Mouse (Mus musculus) CH12F3 (cell line): ENCODE measurements around the gene Ctss.

Experiments
- in situ Hi-C: fragments of 300-500 bp; cut with MboI; formaldehyde crosslinking; loops from 2 replicates; pipeline ENCODE4 v1.14.3; 2020; ENCODE audit warnings: low sequenced_read_pairs

The Ctss gene

DNA sequence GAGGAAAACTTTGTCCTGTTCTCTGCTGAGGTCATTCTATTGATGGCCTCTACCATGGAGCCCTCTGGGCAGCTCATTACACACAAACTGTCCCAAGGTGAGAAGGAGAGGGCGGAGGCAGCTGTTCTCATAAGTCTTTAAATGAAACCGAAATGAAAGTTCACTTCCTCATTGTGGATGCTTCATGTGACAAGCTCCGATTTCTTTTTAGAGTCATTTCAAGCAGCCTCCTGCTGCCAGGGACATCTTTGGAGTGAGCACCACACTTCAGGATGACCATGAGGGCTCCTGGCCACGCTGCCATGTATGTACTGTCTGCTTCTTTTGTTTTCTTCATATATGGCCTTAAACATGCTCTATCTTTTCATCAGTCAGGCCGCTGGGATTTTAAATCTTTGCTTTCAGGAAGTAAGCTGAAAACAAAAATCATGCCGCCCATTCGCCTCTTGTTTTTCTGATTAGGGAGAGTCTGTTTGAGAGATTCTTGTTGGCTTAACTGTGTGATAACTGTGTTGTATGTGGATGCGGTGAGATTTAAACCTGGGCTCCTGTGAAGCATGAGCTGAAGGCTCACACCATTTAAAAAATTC lies at the start of gene Ctss:
Gene Ctss (plus strand): TSS at position 165 of the 590 bp plus-strand sequence.
- in situ Hi-C loops: no loop called here

DNA sequence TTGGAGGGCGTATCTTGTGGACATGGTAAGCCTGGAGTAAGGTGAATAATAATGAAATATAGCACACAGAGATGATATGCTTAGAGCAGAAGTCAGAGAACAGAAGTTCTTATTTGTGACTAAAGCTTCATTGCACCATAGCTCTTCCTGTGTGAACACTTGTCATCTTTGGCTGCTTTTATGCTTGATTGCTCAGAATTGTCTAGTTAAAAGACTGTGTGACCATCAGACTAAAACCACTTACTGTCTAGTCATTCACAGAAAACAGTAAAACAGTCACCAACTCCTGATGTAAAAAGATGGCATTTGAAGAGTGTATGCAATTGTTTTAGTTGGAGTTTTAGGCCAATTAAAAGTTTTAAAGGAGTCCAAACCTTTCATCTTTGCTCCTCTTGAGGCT lies 47.6 kb upstream of the Ctss start:
- in situ Hi-C loops: no loop called here

DNA sequence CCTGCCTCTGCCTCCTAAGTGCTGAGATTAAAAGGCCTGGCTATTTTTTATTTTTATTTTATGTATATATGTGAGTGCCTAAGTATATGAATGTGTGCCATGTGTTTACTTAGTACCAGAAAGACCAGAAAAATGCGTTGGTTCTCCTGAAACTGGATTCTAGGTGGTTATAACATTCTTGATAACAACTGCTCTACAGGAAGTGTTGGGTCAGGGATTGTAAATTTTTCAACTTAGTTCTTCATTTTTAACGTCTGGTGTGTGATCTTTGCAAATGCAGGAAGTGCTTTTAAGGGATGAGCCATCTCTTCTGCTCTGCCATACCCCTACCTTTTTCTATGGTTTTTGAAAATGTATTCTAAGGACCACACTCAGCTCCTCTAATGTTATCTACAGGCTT lies 40.2 kb upstream of the Ctss start:
- in situ Hi-C loops: no loop called here

DNA sequence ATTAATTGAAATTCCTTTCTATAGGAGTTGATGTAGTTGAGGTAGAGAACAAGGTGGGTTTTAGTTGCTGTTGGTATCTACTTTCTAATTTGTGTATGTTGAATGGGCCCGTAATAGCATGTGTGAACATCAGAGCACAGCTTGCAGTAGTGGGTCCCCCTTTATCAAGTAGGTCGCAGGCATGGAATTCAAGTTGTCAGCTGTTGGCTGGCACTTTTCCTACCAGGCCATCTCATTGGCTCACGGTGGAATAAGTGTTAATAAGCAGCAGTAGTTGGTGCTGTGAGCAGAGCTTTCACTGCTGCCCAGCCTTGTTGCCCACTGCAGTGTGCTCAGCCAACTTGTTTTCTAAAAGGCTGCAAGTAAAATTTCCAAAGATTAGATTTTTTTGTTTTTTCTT lies 37.9 kb upstream of the Ctss start:
- in situ Hi-C loops: no loop called here

DNA sequence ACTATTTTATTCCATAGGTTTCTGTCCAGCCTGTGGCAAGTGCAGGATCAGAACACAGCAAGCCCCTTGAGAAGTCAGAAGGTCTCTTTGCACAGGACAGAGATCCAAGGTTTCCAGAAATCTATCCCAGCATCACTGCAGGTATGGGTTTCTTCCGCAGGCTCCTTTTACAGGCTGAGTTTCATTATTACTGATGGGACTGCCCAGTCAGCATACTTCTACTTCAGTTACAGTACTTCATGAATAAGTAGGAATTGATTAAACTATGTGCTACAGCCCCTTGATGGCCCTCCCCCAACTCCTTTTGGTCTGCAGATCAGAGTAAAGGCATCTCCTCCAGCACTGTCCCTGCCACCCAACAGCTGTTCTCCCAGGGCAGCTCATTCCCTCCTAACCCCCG lies 36.3 kb upstream of the Ctss start:
- in situ Hi-C loops: no loop called here

DNA sequence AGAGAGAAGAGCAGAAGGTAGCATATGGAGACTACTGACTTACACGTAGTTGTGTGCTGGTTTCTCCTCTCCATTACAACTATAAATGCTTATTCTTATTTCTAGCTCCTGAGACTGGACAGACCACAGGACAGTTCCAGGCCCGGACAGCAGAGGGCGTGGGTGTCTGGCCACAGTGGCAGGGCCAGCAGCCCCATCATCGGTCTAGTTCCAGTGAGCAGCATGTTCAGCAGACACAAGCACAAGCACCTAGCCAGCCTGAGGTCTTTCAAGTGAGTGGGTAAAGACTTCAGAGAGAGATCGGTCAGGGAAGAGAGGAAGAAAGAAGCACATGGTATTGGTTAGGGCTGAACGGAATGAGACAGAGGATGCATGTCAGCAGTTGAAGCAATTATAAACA lies 32.2 kb upstream of the Ctss start:
- in situ Hi-C loops: no loop called here

DNA sequence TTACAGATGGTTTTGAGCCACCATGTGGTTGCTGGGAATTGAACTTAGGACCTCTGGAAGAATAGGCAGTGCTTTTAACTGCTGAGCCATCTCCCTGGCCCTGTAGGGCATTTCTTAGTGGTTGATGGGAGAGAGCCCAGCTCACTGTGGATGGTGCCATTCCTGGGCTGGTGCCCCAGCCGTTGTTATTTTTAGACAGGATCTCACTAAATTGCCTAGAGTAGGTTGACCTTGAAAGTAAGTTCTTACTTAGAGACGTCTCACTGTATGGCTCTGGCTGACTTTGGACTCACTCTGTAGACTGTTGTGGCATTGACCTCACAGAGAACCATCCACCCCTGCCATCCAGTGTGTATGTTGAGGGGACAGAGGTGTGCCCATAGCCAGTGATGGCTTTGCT lies 28.4 kb upstream of the Ctss start:
- in situ Hi-C loops: no loop called here

DNA sequence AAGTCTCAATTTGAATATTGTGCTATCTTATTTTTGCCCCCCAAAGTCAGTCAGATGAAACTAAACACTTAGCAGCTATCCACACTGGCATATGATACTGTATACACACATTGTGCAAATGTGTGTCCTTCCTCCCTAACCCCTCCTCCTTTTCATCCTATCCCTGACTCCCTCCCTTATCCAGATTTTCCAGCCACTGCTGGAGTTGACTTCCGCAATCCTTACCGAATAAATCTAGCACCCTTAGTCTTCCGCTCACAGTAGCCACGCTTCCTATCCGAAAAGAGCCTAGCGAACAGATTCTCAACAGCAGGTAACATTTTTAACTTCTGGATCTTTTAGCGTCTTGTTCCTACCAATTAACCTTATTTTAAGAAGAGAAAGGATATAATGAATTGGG lies 27.6 kb upstream of the Ctss start, which contains the start of gene Ctsk:
Gene Ctsk (plus strand): TSS at position 233 of the 400 bp plus-strand sequence.
- in situ Hi-C loops: no loop called here

DNA sequence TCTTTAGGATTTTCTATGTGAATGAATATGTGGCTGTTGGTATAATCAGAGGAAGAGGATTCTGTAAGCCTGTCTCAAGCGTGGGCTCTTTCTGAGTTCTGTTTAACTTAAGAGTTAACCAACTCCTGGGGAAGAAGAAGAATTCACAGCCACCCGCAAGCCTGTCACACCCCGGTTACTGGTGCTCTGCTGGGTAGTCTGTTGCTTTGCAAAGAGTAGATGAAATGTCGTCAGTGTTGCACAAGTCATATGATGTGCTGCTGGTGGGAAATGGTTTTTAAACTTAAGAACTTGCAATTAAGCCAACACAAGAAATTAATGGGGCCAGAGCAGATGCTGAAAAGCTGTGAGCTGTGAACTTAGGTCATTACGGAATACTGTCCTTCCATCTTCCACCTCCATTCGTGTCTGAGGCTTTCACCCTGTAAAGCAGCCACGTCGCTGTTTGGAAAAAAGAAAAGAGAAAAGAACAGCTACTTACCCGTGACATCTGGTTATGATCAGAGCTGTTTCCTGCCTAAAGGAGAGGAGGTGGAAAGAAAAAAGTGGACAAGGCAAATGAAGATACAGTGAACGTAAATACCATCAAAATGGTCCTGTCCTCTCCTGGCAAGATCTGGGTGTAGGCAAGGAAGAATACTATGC lies 27.0 kb upstream of the Ctss start:
- in situ Hi-C loops: no loop called here

DNA sequence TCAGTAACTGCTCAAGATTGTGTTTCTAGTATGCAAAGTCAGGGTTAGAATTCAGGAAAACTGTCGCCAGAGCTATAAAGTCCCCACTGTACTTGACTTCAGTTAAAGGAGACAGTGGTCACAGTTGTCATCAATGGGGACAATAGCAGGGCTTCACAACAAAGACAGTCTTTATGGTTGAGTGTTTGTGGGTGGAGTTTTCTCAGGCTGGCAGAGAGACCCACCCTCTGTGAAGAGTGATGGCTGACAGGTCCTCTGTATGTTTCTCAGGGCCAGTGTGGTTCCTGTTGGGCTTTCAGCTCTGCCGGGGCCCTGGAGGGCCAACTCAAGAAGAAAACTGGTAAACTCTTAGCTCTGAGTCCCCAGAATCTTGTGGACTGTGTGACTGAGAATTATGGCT lies 24.3 kb upstream of the Ctss start:
- in situ Hi-C loops: no loop called here

DNA sequence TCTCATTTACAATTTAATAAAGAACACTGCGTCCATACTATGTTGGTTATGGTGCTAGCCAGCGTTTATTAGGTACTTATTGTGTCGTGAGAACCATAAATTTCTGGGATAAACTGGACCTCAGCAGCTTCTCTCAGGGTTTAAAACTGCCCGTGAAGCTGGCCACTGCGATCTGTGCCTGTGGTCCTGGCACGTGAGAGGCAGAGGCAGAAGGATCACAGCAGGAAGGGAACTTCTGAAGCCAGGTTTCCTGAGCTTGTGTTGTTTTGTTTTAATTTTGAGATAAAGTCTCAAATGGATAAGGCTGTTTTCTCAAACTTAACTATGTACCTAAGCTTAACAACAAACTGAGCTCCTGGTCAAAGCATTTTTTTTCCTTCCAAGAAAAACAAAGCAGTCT lies 17.2 kb upstream of the Ctss start:
- in situ Hi-C loops: no loop called here

DNA sequence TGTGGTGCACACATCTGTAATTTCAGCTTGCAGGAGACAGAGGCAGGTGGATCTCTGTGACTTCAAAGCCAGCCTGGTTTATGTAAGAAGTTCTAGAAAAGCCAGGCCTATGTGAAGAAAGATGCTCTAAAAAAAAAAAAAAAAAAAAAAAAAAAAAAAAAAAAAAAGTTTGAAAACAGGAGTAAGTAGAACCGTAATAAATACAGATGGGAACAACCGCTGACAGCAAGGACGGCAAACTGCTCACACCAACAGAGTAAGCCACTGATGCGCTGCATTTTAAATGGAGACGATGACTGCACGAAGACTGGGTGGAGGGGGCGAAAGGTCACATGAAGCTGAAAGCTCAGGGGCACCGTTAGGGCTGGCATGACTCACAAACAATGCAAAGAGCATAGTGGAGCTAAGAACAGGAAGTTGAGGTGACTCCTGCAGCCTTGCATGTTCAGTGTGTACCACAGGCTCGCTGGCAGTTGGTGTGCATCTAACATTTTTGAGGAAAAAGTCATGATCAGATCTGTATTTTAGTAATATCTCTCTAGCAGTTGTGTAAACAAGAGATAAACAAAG lies 14.9 kb upstream of the Ctss start:
- in situ Hi-C loops: no loop called here

DNA sequence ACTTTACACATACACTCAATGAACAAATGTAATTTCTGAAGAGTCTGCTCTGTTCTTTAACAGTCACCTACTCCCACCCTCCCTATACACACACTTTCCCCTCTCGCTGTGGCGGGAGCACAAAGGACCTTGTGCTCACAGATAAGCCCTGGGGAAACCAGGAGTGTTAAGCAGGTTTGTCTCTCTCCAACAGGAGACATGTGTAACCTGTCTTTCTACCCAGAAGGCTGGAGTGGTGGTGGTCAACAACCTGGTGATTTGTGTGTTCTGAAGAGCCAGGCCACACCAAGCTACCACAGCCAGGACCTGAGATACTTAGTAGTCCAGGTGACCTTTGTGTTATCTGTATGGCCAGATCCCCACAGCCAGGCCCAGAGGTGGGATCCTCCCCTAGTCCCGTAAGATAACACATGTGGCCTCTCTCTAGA lies 10.0 kb upstream of the Ctss start:
- in situ Hi-C loops: no loop called here

DNA sequence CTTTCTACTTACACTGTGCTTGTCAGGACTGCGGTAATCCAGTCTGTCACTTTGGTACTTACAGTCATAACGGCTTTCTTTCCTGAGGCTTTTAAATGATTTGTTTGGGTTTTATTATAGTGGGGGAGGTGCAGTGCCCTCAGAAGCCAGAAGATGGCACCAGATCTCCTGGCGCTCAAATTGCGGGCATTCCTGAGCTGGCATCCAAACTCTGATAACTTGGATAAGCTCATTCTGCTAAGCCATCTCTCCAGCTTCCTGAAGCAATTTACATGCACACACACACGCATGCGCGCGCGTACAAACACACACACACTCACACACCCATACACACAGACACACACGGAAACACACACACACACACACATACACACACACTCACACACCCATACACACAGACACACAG lies 9.1 kb upstream of the Ctss start:
- in situ Hi-C loops: no loop called here

DNA sequence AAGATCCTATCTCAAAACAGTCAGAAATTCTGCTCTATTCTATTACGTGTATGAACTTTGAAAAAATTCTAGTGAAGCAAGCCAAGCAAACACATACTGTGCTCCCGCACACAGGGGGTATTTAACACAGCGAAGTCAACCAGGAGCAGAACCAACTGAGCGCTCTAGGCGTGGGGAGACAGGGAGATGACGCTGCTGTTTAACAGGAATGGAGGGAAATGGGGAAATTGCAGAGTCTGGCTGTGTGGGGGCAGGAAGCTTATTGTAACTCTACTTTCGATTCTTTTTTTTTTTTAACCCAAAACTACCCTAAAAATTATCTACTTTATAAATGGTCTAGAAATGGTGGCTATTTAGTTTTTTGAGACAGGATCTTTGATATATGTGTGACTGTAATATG lies 7.7 kb upstream of the Ctss start:
- in situ Hi-C loops: no loop called here

DNA sequence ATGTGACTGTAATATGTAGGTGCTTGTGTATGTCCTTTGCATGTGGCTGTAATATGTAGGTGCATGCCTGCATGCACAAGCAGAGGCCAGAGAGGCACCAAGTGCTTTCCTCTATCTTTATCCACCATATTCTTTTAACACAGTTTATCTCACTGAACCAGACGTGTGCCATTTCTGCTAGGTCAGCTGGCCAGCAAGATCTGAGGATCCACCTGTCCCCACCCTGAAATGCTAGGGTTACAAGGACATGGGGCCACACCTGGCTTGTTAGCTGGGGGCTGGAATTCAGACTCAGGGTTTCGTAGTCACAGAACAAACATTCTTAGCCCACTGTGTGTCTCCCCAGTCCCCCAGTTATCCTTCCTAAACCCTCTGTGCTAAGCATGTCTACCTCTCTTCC lies 7.3 kb upstream of the Ctss start:
- in situ Hi-C loops: no loop called here

DNA sequence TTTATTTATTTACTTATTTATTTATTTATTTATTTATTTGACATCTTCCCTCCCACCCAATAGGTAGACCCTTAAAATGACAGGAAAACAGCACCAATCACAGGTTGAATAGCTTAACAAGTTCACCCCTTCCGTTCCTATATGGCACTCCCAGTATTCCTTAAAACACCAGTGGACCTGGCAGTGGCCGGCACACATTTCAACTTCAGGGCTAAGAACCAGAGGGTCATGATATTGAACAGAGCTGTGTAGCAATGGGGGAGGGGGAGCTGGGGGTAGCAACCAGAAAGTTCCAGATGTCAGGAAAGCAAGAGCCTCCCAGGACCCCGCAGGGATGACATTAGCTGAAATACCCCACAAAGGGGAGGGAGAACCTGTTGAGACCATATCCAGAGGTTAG lies 6.5 kb upstream of the Ctss start:
- in situ Hi-C loops: no loop called here

DNA sequence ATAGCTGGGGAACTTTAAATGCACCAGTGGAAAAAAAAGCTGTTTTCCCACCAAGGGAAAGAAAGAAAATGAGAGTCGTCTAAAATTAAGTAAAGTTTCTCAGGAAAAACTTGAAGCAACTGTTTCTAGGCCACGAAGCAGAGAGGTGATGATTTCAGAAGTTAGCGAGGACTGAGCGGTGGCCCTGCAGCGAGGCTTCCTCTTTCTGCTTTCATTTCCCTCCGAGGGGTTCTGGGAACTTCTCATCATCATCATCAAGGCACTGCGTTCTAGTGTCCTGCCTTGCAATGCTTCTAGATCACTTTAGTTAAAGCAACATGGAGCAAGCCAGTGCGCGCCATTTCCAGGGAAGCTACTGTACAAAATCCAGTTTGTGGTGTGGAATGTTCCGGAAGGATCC lies 5.4 kb upstream of the Ctss start:
- in situ Hi-C loops: no loop called here

DNA sequence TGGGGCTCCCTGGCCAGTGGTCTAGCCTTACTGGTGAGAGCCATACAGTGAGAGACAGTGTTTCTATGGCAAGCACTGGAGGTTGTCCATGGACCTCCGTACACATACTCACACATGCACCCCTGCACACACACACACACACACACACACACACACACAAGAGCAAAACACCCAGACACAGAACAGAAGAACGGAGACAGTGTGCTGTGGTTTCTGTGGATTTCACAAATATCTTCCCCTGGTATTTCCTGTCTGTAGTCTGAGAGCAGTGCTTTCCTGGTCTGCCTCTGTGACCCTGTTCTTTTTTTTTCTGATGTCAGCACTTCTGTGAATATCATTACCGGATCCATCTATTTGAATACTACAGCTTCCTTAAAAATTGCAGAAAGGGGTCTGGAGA lies 2.9 kb upstream of the Ctss start:
- in situ Hi-C loops: no loop called here

DNA sequence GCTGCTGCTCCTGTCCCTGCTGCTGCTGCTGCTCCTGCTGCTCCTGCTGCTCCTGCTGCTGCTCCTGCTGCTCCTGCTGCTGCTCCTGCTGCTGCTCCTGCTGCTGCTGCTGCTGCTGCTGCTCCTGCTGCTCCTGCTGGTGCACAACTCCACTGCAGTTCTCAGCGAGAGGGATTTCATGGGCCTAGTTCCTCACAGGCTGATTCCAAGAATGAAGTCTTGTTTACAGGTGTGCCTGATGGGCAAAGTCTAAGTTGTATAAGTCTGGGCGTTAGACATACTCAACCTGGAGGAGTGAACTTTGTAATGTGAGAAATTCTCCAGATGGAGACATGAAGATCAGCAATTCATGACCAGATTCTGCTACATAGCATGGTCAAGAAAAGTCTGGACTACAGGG lies 1.9 kb upstream of the Ctss start:
- in situ Hi-C loops: no loop called here

DNA sequence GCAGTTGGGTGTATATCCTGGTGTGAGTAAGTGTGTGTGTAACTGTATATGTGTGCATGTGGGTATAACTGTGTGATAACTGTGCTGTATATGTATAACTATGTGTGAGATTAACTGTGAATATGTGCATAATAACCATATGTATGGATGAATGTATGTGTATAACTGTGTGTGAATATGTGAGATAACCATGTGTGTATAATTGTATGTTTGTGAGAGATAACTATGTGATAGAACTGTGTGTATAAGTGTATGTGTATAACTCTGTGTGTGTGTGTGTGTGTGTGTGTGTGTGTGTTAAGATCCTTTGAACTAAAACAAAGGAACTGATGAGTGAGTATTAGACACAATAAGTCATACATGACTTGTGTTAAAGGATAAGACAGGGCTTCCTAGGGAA lies 475 bp upstream of the Ctss start:
- in situ Hi-C loops: no loop called here

DNA sequence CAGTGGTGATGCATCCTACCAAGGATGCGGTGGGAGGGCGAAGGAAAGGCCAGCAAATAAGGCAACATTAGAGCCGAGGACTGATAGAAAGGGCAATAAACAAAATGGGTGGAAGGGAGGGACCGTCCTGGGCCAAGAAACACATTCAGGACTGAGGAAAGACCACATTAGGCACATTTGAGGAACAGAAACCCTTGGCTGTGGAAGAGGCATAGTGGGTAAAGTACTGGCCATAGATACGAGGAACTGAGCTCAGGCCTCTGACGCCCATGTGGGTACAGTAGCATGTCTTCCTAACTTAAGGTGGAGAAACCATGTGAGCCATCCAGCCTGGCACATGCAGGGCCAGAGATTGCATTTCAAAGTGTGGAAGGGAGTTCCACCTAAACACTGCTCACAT lies 3.2 kb downstream of the Ctss start:
- in situ Hi-C loops: no loop called here

DNA sequence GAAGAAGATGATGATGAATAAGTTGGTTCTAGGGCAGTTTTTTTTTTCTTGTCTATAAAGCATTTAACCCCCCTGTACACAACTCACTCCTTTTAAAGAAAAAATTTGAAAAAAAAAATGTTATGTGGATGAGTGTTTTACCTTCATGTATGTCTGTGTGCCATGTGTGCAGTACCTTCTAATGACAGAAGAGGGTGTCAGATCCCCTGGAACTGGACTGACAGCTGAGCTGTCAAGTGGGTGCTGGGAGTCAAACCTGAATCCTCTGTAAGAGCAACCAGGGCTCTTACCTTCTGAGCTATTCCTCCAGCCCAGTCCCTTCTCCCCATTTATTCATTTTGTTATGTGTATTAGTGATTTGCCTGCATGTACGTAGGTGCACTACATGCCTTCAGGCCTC lies 4.4 kb downstream of the Ctss start:
- in situ Hi-C loops: no loop called here
